Mouse (Mus musculus): ENCODE results near the gene Klc3.
A peak's percentile ranks its signal among the peaks of the same experiment; 100 is the strongest.

Klc3 gene

DNA sequence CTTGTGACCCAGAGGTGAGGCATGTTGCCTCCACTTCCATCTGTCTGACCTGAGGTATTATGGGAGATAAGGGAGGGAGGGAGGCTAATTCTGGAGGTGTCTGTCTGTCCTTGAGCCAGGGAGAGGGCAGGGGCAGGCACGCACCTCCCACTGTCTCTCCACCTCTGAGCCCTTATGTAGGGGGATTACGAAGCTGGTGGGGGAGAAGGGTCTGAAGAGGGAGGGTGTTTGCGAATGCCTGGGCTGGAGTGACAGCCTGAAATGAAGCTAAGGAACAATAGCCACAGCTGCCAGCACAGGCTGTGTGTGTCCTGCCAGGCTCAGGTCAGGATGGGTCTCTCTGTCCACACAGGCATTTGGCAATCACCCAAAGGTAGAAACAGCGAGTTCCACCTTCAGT is 41.6 kb downstream of the Klc3 start:
- ATAC-seq (ENCODE audit: insufficient number of reproducible peaks, low FRiP score, low TSS enrichment), result no peak

DNA sequence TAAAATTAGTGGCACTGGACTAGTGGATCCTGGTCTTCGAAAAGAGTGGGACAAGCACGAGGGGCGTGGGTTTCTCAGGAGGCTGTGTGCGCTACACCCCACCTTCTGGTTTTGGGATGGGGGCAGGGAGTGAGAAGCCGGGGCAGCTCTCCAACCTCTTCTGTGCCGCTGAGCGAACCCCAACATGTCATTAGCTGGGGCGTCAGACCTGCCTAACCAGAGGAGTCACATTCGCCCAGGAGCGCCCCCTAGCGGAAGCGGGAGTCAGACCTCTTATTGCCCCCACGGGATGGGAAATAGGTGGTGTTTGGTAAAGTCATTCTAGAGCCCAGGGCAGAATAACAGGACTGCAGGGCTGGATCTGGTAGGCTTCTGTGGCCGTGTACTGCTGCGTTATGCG is 42.2 kb downstream of the Klc3 start:
- no peak for ATAC-seq (ENCODE audit: insufficient number of reproducible peaks, low FRiP score, low TSS enrichment)

DNA sequence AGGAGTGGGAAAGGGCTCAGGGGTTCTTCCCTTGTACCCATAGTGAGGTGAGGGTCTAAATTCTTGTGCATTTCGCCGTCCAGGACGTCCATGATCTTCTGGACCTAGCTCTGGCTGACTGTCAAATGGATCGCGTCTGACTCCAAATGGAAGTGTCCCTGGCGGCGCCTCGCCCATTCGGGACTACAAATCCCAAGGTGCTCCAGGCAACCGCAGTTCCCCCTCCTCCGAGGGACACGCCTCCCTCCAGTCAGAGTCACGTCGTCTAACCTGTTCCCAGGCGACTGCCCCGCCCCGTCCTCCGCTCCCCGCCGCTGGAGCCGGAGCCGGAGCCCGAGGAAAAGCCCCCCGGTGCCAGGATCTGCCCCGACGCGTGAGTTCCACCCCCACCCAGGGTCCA is 43.0 kb downstream of the Klc3 start:
- ATAC-seq (ENCODE audit: insufficient number of reproducible peaks, low FRiP score, low TSS enrichment), result peak; percentile 65; the same call in 1 of the 2 replicates

DNA sequence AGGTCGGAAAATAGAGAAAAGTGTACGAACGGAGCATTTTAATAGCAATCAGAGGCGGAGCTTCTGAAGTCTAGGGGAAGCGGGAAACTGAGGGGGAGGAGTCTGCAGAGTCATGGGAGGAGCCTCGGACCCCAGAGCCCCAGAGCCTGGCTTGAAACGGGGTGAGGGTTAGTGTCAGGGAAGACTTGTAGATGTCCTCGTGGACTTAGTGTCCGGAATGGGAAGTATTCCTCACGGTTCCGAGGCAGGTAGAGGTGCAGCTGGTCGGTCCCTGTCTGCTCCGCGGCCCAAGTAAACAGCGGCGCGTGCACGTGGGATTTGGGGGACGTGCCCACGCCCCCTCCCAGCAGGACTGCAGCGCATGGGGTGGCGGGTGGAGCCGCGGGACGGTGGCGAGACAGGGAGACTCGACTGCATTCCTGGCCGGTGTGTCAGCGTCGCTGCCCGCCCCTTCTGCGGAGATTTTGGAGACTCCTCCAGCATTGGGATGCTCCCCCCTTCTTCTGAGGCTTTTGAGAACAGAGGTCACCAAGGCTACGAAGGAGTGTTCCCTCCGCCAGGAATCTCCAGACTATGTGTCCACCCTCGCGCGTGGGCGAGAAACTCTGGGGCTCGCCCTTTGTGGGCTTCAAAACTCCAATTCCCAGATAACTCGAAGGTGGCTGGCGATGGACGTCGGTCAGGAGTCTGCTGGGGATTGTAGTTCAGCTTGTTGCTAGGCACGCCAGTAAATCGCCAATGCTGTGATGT is 43.8 kb downstream of the Klc3 start:
- peak; percentile 24; the same call in 1 of the 2 replicates for ATAC-seq (ENCODE audit: insufficient number of reproducible peaks, low FRiP score, low TSS enrichment)

DNA sequence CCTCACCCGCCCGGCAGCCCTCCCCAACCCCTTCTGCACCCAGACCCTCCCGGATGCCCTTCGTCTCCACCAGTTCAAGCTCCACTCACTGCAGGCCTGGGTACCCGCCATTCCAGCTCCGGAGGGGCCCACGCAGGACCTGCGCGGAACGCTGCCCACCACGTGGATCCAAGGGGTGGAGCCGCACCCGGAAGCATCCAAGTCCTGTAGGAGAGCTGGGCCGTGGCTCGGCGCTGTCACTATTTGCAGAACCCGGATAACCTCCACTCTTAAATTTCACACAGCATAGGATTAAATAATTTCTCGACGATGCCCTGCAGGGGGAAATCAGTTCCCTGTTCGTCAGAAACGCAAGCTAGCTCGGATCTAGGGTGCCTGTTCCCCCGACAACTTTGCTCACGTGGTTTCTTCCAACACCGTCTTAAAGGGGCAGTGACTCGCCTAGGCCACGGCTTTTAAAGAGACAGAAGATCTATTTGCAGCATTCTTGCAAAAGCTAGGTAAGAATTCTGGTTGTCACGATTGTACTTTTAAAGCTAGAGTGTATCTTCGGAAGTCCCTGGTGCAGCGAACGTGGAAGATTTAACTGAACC is 44.5 kb downstream of the Klc3 start, which contains the start of the genes Cd3eap and Ppp1r13l:
TSS of gene Cd3eap (minus strand) at position 185 of the 593 bp plus-strand sequence.
TSS of gene Ppp1r13l (plus strand) at position 451 of the 593 bp plus-strand sequence.
- ATAC-seq (ENCODE audit: insufficient number of reproducible peaks, low FRiP score, low TSS enrichment), result peak; percentile 40; the same call in 1 of the 2 replicates

DNA sequence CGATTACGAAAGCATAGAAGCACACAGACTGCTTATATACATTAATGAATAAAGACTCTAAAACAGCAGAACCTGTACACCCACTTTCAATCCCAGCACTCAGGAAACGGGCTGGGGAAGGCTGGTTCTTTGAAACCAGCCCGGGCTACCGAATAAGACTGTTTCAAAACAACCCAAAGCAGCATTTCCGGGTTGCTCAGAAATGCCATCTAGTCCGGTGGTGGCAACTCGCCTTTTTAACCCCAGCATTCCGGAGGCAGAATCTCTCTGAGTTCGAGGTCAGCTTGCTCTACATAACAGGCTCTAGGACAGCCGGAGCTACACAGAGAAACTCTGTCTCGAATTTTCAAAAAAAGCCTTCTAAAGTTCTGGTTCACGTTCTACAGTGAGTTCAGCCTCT is 45.3 kb downstream of the Klc3 start:
- no peak for ATAC-seq (ENCODE audit: insufficient number of reproducible peaks, low FRiP score, low TSS enrichment)

DNA sequence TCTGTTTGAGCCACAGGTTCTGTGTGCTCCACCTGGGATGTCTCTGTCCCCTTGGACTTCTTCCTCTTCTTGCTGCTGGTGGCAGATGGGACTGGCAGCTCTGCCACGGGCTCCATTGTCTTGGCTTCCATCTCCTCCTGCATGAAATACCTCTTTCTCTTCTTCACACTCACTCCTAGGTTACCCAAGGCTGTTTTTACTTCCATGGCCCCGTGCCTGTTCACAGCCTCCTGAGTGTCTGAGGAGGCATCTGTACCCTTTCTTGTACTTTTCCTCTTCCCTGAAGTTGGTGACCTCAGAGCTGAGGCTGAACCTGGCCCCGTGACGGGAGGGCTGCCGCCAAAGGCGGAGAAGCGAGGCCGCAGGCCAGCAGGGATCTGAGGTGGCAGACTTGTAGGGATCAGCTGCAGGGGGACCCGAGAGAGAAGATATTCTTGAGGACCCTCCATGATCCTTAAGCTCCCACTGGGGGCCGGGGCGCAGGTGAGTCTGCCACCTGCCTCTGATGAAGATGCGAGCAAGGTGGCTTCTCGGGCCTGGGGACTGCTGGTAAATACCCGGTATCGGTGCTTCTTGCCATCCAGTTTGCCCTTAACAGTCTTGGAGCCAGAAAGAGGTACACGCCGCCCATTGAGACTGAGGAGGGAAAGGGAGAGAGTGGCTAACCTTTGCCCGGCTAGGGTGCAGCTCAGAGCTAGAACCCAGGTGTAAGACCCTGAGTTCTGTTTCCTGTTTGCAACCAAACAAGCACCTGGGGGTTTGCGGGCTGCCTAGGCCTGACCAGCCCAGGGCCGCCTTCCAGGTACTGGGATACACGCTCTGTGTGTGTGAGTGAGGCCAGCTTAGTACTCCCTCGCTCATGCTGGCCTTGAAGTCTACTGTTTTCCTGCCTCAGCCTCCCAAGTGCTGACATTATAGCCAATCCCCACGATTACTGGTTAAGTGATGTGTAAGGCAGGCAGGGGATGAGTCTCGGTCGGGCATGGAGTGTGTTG is 46.2 kb downstream of the Klc3 start:
- ATAC-seq (ENCODE audit: insufficient number of reproducible peaks, low FRiP score, low TSS enrichment), result no peak

DNA sequence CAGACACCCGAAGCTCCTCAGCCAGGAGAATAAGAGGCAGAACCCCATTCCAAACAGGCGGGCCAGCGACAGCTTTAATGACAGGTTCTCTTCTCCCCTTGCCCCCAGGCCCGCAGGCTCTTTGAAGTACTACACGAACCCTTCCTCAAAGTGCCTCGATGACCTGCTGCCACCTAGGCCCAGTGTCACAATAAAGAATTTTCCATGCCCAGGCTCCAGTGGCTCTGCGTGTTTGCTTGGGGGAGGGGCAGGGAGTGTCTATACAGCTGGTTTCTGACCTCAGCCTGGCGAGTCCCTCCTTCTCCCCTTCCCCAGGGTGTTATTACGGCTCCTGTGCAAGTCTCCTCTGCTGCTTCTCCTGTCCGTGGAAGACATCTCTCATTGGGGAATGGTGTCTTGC is 47.6 kb downstream of the Klc3 start:
- ATAC-seq (ENCODE audit: insufficient number of reproducible peaks, low FRiP score, low TSS enrichment), result no peak

DNA sequence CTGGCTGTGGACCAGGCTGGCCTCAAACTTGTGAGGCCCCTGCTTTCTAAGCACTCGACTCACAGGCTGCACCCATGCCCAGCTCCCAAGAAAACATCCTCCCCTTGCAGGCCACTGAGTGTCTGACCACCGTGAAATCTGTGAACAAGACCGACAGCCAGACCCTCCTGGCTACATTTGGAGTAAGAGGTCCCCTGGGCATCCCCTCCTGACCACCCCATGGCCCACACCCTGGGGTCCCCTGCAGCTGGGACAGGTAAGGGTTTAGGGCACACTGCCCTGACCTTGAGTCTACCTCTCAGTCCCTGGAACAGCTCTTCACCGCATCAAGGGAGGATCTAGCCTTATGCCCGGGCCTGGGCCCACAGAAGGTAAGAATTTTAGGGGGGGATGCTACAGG is 48.9 kb downstream of the Klc3 start:
- ATAC-seq (ENCODE audit: insufficient number of reproducible peaks, low FRiP score, low TSS enrichment), result no peak

DNA sequence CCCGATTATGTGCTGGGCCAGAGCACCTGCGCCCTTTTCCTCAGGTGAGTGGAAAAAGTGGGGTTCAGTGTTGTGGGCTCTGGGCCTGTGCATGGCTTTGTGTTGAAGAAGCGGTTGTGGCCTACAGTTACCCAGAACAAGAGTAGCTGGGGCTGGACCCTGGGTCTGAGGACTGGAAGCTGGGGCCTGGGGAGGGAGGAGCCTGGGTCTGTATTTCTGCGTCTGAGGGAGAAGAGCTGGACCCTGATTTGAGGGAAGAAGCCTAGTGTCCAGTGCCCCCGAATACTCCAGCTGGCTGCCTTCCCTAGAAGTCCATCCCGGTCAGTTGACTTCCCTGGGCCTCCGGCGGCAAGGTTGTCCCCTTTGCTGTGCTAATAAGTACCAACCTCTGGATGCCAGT is 53.7 kb downstream of the Klc3 start:
- no peak for ATAC-seq (ENCODE audit: insufficient number of reproducible peaks, low FRiP score, low TSS enrichment)

DNA sequence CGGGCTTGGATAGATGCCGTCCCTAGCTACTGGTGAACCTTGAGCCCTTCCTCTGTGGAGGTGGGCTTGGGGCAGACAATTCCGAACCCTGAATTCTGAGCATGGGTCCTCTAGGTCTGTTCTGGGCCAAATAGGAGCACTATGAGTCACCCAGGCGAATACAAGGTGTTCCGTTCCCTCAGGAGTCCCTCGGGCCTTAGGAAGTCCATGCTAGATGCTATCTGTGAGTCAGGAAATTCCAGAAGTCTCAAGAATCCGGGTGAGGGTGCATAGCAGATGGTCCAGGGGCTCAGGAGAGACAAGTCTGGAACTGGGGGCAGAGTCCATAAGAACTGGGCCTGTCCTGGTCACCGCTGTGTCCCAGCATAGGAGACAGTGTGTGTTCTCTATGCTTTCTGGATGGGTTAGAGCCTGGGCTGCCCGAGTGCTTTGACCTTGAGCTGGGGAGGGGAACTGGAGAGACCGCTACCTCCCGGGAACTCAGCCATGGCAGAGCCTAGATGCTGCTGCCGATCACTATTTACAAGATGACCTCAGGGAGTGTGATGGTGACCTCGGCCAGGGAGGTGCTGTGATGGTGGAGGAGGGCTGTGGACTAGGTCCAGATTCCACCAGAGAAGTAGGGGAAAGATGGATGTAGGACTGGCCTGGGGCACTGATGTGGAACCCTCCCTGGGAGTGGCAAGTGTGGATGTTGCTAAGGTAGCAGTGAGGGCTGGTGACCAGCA is 54.6 kb downstream of the Klc3 start:
- ATAC-seq (ENCODE audit: insufficient number of reproducible peaks, low FRiP score, low TSS enrichment), result no peak

DNA sequence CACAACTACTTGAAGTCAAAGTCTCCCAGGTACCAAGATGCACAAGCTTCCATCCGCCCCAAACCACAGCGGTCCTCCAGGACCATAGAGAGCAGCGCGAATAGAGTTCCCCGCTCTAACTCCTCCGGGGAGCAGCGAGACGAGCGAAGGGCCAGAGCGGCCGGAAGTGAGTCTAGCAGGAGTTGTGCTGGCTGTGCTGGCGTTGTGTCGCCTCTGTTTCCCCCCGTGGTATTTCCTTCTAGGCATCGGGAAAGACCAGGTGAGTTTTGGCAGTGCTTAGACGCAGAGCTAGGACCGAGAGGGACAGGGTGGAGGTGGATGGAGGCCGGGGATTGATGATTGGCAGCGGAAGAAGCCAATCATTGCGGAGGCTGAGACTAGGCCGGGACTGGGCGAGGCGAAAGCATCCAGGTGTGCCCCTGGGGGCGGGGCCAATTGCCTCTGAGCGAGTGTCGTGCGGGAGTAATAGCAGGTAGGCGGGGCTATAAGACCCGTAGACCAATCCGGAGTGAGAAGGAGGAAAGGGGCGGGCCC is 58.9 kb downstream of the Klc3 start:
- peak; percentile 81 for ATAC-seq (ENCODE audit: insufficient number of reproducible peaks, low FRiP score, low TSS enrichment)

All from cerebellum, adult (tissue).